Mouse (Mus musculus) 3134 (cell line): ENCODE results near the gene Myrip.
"Not testable (repeated sequence)": the region's sequence is repeated elsewhere in the genome, so short reads cannot be mapped to it uniquely, and the experiment has no call there.

Source experiments
- DNase-seq: peaks from one replicate; pipeline ENCODE4 v3.0.0-alpha.2; 2011; ENCODE audit warnings: low spot score; ENCODE audit not compliant: insufficient read length; ENCODE audit errors: extremely low read depth

Gene Myrip

DNA sequence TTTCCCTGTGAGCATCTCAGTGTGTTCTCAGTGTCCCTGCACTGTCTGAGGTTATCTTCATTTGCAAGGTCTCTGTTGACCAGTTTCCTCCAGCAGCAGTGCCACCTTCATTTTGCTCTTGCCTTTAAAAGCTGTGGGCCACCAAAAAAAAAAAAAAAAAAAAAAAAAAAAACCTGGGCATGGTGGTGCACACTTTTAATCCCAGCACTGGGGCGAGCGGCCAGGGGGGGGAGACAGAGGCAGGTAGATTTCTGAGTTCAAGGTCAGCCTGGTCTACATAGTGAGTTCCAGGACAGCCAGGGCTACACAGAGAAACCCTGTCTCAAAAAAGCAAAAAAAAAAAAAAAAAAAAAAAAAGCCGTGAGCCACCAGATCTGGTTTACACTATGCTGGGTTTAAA, 29.7 kb downstream of the Myrip start:
- not testable (repeated sequence) for DNase-seq

DNA sequence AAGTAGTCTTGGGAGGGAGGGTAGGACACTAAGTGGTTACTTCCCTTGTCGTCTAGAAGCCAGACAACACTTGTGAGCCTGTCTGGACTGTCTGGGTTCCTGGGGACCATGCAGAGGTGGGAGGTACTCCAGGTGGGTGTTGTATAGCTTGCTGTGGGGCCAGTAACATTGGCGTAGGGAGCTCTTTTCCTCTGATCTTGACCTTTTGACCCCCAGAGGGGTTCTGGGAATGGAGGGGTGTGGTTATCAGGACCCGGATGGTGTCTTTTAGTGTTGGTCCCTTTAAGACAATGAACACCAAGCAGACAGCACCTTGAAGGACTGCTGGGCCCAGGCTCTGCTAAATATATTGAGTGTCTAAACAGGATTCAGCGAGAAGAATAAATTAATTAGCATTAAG, 36.9 kb downstream of the Myrip start:
- DNase-seq, result no peak

DNA sequence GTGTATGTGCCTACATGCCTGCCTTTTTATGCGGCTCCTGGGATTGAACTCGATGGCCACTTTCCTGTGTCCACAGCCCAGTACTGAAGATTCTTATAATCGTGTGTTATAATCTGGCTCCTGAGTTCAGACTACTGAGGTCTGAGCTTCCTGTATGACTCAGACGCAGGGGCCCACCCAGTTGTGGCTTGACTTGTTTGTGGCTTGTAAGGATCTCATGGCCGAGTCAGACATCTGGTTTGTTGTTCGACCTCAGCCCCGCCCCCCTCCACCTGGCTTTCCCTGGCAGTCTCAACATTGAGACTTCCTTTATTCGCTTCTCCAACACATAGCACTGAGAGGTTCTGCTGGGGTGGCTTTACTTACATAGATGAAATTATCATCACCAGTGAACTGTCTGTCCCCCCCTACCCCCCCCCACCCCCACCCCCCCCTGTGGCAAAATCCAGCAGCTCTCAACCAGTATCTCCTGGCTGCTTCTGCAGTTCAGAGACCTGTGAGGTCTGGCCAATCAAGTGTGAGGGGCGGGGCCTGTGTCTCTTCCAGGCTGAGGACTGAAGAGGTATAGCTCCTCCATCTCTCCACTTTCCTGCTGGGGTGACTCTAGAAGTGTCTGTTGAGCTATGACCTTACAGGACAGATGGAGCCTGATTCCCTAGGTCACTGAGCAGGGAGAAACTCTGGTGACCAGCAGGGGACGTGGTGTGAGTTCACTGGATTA, 38.8 kb downstream of the Myrip start:
- peak; percentile 46 for DNase-seq

DNA sequence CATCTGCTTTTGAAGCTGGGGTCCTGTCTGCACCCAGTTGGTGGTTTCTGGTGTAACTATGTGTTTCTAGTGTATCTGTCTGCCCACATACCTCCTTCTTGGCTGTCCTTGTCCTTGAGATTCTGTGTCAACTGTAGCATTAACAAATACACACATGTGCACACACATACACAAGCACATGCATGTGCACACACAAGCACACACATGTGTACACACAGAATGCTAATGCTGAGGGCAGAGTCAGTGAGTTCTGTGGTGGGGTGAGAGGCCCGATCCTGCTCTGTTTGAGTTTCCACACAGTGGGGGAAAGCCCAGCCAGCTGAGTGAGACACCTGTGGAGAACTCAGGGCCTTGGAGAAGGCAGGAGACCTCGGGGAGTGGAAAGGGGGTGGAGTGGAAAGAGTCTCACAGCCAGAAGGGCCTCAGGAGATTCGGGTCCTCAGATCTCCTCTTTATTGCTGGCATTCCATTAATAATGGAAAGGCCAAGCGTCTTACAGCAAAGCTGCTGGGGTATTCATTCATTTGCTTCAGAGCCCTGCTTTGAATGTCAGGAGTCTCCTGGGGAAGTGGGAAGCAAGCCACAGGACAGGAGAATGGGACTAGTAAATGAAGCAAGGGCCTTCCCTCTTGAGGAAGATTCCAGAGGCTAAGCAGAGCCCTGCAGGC, 41.9 kb downstream of the Myrip start:
- DNase-seq, result no peak

DNA sequence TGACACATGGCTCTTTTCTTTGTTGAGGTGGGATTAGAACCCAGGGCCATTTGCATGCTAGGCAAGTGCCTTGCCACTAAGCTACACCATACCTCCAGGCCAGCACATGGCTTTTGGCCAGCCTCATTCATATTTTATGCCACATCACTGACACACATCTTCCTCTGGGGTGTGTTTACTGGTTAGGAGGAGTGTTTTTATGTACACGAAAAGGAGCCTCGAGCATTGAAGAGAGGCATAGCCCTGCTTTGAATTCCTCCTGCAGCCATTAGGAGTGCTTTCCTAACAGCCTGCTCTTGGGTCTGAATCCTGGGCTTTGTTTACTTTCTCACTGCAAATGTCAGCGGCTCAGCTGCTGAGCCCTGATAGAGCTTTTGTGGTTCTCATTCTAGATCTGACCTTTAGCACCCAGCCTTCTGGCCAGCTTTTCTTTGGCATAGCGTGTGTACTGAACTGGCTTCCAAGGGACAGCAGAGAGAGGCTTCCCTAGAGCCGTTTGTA, 44.4 kb downstream of the Myrip start:
- DNase-seq, result no peak

DNA sequence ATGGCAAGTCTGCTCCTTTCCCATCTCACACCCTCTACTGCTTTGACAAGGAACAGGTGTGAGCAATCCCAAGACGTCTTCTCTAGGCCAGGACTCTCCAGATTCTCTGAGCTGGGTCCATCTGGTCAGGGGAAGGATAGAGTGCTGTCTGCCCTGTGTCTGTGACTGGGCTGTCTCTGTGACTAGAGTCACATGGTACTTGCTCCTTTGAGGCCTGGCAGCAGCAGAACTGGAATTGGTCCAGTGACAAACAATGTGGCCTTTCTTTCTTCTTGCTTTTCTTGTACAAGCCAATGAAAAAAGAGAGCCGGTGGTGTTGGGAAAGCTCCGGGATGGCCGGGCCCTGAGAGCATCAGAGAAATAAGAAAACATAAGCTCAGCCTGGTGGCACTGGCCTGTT, 47.8 kb downstream of the Myrip start:
- DNase-seq, result no peak

DNA sequence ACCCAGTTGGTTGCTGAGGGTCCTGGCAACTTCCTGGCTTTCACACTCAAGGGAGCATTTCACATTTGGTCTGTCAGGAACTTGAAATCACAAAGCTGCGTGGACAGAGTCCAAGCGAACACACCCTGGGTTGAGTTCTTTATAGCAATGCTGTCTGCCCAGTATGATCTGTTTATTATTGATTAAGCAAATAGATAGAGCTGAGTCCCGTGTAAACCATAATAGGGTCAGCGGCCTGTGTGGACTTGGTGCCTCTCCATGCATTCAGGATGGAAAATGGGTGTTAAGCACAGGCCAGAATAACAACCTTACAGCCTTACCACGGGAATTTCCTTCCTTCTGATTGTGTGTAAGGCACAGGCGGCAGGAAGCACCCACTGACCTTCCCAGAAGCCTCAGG, 49.0 kb downstream of the Myrip start:
- DNase-seq, result no peak

DNA sequence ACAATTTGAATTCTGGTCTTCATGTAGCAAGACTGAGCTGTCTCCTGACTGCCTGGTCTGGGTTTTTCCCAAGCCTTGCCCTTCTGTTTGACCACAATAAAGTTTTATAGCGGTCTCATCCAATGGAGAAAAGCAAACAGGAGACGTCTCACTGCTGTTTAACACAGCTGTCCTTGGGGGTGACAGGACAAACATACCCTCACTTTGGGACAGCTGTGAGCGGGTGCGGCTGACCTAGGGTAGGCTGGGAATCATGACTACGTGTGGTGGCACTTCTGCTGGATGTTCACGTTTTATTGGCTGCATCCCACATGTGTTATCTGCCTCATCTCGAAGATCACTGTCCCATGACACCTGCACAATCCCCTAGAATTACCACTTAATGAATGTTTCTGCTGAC, 49.7 kb downstream of the Myrip start:
- no peak for DNase-seq

DNA sequence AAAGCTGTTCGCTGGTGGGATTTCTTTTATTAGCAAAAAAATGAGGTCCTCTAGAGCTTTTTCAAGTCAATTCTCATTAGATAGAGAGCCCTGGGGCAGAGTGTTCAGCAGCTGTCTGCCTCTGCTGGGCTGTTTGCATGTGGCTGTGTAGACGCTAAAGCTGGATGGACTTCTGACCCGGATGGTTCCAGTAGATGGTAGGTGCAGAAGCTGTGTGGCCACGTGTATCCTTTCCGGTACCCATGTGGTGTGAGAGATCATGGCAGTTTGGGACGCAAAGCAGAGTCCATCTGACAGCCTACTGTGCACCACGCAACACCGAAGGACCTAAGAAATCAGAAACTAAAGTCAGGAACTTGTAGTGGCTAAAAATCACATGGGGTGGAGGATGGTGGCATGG, 50.2 kb downstream of the Myrip start:
- no peak for DNase-seq

DNA sequence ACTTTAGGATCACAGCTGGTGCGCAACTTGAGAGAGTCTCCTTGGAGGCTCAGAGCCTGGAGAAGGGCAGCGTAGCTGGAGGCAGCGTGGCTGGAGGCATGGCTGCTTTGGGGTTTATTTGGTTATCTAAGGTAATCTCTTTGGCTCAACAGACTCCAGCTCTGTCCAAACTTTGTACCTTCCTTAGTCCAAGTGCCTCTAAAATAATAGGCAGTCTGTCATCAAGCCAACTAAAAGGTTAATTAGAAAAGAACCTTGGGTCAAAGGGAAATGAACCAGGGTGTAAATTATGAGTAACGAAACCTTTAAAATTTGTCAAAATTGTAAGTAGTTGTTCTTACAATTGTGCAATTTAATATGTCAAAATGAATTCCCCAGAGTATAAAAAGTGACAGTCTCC, 51.7 kb downstream of the Myrip start:
- DNase-seq, result no peak

DNA sequence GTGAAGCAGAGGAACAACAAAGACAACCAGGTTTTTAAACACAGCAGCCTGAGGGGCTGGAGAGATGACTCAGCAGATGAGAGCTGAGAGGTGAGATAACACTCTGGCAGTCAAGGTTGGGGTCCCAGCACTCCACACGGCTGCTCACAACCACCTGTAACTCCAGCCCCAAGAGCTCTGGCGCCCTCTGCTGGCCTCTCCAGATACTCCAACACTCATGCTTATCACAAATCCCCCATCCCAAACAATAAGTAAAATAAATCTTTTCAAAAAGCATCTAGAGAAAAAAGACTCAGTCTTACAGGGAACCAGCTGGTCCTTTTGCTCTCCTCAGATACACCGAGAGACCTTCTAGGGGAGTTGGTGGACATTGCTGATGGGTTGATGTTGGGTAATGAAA, 52.7 kb downstream of the Myrip start:
- no peak for DNase-seq

DNA sequence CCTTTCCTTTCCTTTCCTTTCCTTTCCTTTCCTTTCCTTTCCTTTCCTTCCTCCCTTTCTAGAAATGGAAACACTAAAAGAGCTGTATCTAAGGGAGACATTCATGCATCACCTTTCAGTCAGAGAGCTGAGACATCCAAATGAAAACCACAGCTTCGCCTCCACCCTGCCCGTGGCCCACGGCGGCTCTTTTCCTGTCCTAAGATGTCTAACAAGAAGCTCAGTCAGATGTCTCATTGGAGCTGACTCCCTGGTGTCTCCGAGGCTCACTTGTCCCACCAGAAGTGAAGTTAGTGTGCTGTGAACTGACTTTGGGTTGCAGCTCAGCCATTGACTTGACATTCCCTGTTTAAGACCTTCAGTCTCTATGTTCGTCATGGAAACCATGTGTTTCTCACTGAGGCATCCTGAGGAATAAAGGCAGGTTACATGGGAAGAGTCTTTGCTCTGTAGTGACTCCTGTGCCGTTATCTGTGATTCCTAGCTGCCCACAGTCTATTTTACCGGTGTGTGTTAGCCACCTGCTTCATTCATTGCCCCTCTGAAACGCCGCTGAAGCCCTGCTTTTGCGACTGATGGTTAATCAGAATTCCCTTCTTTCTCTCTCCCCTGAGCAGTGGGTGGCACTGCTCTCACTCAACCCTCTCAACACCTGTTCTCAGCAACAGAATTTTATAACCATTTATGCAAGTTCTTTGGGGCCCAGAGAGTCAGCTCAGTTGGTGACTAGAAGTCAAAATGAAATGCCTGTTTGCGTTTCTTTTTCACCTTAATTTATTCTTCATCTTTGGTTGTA, 53.4 kb downstream of the Myrip start:
- no peak for DNase-seq

DNA sequence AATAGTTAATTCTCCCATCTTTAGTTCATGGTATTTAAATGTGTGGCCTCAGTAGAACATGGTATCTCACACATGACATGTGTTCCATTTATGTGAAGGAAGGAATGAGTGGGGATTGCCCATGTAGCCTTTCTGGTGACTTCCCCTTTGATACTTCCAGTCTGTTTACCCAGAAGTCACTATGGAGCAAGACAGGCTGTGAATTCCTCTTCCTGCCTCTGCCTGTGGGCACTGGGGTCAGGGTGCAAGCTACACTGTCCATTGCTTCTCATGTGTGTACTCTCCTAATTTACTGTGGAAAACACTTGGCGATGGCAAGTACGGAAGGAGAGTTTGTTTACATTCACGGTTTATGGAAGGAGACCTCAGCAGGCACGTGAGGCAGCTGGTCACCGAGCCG, 55.2 kb downstream of the Myrip start:
- DNase-seq, result no peak

DNA sequence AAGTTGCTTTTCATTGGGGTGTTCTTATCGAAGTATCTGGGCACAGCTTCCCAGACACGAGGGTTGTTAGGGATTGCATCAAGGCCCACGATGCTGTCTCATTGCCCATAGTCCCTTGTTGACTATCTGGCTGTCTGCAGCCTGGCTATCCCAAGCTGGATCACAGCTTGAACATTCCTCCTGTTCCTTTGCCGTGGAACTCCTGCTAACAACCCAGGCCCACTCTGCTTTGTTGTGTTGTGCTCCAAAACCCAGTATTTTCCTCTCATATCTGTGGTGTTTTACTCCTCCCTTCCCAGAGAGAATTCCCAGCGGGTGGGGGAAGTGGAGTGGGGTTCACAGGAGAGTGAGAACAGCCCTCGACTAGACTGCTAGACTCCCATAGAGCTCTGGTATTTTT, 56.7 kb downstream of the Myrip start:
- no peak for DNase-seq

DNA sequence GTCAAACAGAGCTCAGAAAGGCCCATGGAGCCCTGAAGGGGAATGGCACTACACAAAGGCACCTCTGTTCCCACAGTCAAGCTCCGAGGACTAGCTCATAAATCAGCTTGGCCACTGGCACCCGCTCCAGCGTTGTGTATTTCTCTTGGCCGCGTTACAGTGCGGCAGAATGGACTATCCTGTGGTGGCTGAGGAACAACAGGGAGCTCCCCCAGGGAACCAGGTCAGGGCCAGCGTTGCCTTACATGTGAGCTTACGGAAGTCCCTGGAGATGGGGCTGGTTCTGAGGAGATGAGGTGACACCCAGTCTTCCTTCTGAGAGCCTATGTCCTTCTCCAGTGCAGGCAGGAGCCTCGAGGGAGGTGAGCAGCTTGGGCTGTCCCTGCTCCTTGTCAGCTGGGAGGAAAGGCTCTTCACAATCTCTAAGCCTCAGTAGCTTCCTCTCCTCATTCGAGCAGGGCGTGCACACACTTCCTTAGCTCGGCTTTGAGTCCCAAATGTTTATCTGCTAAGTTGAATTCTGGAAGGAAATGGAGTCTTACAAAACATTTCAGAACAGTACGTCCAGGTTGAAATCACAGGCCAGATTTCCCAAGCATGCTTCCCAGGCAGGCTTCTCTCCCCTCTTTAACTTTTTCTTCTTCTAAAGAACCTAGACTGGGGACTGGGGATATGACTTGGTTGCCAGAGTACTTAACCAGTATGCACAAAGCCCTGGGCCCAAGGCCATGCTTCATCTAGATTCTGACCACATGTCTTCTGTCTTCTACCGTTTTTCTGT, 59.3 kb downstream of the Myrip start:
- peak; percentile 47 for DNase-seq

DNA sequence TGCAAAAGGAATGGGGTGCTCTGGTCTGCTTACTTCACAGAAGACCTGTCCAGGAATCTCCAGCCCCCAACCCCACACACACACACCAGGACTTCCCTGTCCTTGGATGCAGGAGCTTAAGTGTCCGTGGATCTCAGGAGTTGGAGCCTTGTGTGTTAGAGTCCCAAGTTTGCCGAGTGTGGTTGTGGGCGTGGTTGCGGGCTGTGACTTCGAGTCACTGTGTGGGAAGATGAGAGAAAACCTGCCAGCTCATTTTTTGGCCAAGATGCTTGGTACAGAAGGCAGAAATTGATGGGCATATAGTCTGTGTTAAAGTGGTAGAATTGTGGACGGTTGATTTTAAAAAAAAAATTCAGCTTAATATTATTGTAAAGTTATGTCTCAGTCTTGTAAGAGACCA, 60.3 kb downstream of the Myrip start:
- no peak for DNase-seq

DNA sequence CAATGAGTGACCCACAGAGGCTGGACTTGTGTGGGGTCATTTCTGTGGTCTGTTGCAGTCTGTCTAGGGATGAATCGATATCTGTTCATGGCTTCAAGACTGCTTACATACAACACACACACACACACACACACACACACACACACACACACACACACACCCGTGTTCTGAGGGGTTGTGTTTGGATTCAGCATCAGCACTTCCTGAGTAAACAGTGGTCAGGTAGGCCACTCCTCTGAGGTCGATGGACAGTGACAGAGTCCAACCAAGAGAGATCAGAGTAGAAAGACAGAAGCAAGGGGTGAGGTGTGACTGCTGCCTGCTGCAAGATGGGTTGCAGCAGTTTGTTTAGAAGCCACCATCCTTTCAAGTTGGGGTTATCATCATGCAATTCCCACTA, 61.4 kb downstream of the Myrip start:
- DNase-seq, result no peak

DNA sequence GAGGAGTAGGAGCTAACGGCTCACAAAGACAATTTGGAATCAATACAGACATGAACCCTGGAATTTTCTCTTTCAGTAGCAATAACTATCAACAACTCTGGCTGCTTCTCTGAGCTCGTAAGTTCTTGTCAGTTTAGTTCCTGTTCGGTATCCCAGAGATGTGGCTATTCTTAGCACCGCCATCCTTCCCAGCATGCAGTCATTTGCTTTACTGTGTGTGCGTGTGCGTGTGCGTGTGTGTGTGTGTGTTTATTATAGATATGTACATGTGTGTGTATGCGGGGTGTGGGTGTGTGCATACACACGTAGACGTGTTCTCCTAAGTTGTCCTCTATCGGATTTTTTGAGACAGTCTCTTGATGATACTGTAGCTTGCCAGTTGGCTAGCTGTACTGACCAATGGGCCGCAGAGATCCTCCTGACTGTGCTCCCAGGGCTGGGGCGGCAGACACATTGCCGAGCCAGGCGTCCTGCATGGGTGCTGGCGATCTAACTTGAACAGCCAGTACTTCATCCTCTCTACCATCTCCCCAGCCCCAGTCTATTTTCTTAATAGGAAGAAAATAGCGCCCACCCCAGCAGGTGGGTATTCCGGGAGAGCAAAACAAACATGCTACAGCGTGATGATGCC, 63.5 kb downstream of the Myrip start:
- DNase-seq, result no peak

DNA sequence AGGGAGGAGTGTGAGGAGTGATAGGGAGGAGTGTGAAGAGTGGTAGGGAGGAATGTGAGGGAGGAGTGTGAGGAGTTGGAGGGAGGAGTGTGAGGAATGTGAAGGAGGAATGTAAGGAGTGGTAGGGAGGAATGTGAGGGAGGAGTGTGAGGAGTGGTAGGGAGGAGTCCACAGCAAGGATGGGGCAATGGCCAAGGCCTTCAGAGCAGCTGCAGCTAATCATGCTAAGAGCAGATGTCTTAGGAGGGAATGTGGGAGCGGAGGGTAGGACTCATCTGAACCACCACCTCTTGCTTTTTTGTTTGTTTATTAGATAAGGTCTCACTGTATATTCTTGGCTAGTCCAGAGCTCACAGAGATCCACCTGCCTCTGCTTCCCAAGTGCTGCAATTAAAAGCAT, 66.2 kb downstream of the Myrip start:
- DNase-seq, result no peak

DNA sequence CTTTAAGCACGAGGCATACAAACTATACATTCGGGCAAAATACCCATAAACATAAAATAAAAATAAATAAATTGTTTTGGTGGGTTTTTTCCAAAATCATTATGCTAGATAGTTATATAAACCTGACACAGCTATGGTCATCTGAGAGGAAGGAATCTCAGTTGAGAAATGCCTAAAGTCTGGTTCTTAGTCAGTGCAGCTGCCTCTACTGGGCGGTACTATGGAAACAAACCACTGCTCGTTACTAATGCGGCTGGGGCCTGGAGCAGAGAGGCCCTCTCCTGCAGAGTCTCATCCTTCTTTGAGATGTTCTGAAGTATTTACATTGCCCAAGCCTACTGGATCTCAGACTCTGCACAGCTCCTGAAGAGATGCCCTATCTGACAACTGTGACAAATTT, 70.3 kb downstream of the Myrip start:
- no peak for DNase-seq
